Comparison of ENCODE assay signal across 23 mouse cellular contexts in genomic region chrX:161653106-161653505, GRCm38 (mm10).
DNase-seq lines count a peak whose midpoint lies in the region; ATAC-seq and TF ChIP-seq lines count a peak whose summit lies in the region.
"Had no signal": no experiment of that assay in that cellular context is flagged by ENCODE, and none has a peak within 500 bp of the region (broad histone marks: within the 10 kb centered on the region; RNA-seq: fewer than 3 reads in every experiment).

No protein-coding gene starts in this region.

- no peak overlapping the region for H3K9ac ChIP-seq in forebrain, embryonic 14.5 days (ENCODE audit: low read length)
- no peak overlapping the region for H3K9ac ChIP-seq in forebrain, embryonic 12.5 days
- H3K9ac ChIP-seq in midbrain, embryonic 14.5 days (replicated peaks; ENCODE audit: low read length), result no peak overlapping the region
- no peak overlapping the region for H3K9ac ChIP-seq in midbrain, embryonic 15.5 days
- H3K9ac ChIP-seq in forebrain, postnatal 0 days, result no peak overlapping the region
- H3K9ac ChIP-seq: heart, embryonic 12.5 days; heart, embryonic 15.5 days; hindbrain, embryonic 14.5 days had no signal

- H3K4me1 ChIP-seq in forebrain, embryonic 14.5 days (ENCODE audit: control insufficient read depth, insufficient read depth, low read length), result no peaks in the 10 kb centered on the region
- no peaks in the 10 kb centered on the region for H3K4me1 ChIP-seq in forebrain, embryonic 12.5 days
- H3K4me1 ChIP-seq in midbrain, embryonic 14.5 days (ENCODE audit: control insufficient read depth, insufficient read depth, low read length), result no peaks in the 10 kb centered on the region
- no peaks in the 10 kb centered on the region for H3K4me1 ChIP-seq in midbrain, embryonic 15.5 days
- H3K4me1 ChIP-seq in forebrain, postnatal 0 days (ENCODE audit: insufficient read depth), result no peaks in the 10 kb centered on the region
- H3K4me1 ChIP-seq: heart, embryonic 12.5 days; heart, embryonic 15.5 days had no signal

- H3K27me3 ChIP-seq in forebrain, embryonic 14.5 days (replicated peaks; ENCODE audit: control insufficient read depth, insufficient read depth, low read length), result no peaks in the 10 kb centered on the region
- peaks cover 27% of the 10 kb centered on the region for H3K27me3 ChIP-seq in forebrain, embryonic 12.5 days
- no peaks in the 10 kb centered on the region for H3K27me3 ChIP-seq in midbrain, embryonic 14.5 days (ENCODE audit: control insufficient read depth, insufficient read depth, low read length)
- peaks cover 12% of the 10 kb centered on the region for H3K27me3 ChIP-seq in midbrain, embryonic 15.5 days (replicated peaks)
- H3K27me3 ChIP-seq in forebrain, postnatal 0 days (ENCODE audit: insufficient read depth, low read length), result no peaks in the 10 kb centered on the region
- H3K27me3 ChIP-seq: heart, embryonic 12.5 days; heart, embryonic 15.5 days had no signal

- 53% methylated on average over 2 of the region's 2 CpGs for WGBS in forebrain, embryonic 14.5 days
- 68% methylated on average over 2 of the region's 2 CpGs for WGBS in forebrain, embryonic 12.5 days
- WGBS in midbrain, embryonic 14.5 days, result 77% methylated on average over 2 of the region's 2 CpGs
- 66% methylated on average over 2 of the region's 2 CpGs for WGBS in midbrain, embryonic 15.5 days
- 51% methylated on average over 2 of the region's 2 CpGs for WGBS in forebrain, postnatal 0 days

- no peak overlapping the region for H3K4me2 ChIP-seq in forebrain, embryonic 14.5 days (ENCODE audit: low read length)
- H3K4me2 ChIP-seq in forebrain, embryonic 12.5 days, result no peak overlapping the region
- no peak overlapping the region for H3K4me2 ChIP-seq in midbrain, embryonic 14.5 days (ENCODE audit: low read length)
- H3K4me2 ChIP-seq in midbrain, embryonic 15.5 days, result no peak overlapping the region
- no peak overlapping the region for H3K4me2 ChIP-seq in forebrain, postnatal 0 days (ENCODE audit: low read depth)
- H3K4me2 ChIP-seq: heart, embryonic 12.5 days; heart, embryonic 15.5 days; hindbrain, embryonic 14.5 days had no signal

- no peaks in the 10 kb centered on the region for H3K9me3 ChIP-seq in forebrain, embryonic 14.5 days (replicated peaks; ENCODE audit: control insufficient read depth, low read length)
- H3K9me3 ChIP-seq in forebrain, embryonic 12.5 days, result no peaks in the 10 kb centered on the region
- H3K9me3 ChIP-seq in midbrain, embryonic 14.5 days (ENCODE audit: control insufficient read depth, low read length), result no peaks in the 10 kb centered on the region
- H3K9me3 ChIP-seq in midbrain, embryonic 15.5 days, result no peaks in the 10 kb centered on the region
- no peaks in the 10 kb centered on the region for H3K9me3 ChIP-seq in forebrain, postnatal 0 days (ENCODE audit: low read length)
- H3K9me3 ChIP-seq: heart, embryonic 12.5 days; heart, embryonic 15.5 days had no signal

- no peak overlapping the region for H3K4me3 ChIP-seq in forebrain, embryonic 14.5 days (ENCODE audit: low read depth, low read length)
- no peak overlapping the region for H3K4me3 ChIP-seq in forebrain, embryonic 12.5 days (replicated peaks)
- no peak overlapping the region for H3K4me3 ChIP-seq in midbrain, embryonic 14.5 days (replicated peaks; ENCODE audit: low read depth, low read length)
- H3K4me3 ChIP-seq in midbrain, embryonic 15.5 days, result no peak overlapping the region
- no peak overlapping the region for H3K4me3 ChIP-seq in forebrain, postnatal 0 days (ENCODE audit: low read depth, low read length)
- H3K4me3 ChIP-seq: heart, embryonic 12.5 days; heart, embryonic 15.5 days had no signal

- ATAC-seq in forebrain, embryonic 14.5 days, result peak; percentile 72; the same call in 1 of the 2 replicates
- ATAC-seq in forebrain, embryonic 12.5 days (ENCODE audit: low FRiP score), result no peak
- ATAC-seq in midbrain, embryonic 14.5 days (ENCODE audit: low FRiP score, low TSS enrichment), result no peak
- ATAC-seq in midbrain, embryonic 15.5 days (replicated peaks), result no peak
- peak; percentile 59 for ATAC-seq in forebrain, postnatal 0 days
- ATAC-seq: CD4-positive, CD25-positive, alpha-beta regulatory T cell, adult 4 months; intestine, postnatal 0 days had no signal

- no peaks in the 10 kb centered on the region for H3K36me3 ChIP-seq in forebrain, embryonic 14.5 days (ENCODE audit: control insufficient read depth, insufficient read depth, low read length)
- H3K36me3 ChIP-seq in forebrain, embryonic 12.5 days (replicated peaks), result no peaks in the 10 kb centered on the region
- no peaks in the 10 kb centered on the region for H3K36me3 ChIP-seq in midbrain, embryonic 14.5 days (ENCODE audit: control insufficient read depth, insufficient read depth, low read length)
- H3K36me3 ChIP-seq in midbrain, embryonic 15.5 days (replicated peaks), result no peaks in the 10 kb centered on the region
- no peaks in the 10 kb centered on the region for H3K36me3 ChIP-seq in forebrain, postnatal 0 days (ENCODE audit: insufficient read depth)
- H3K36me3 ChIP-seq: heart, embryonic 12.5 days; heart, embryonic 15.5 days had no signal

- no peak for TF ChIP-seq CTCF in forebrain, postnatal 0 days (IDR thresholded peaks at IDR 0.05; ENCODE audit: low read depth)

- no peak overlapping the region; the same call in 1 of the 2 replicates for H3K27ac ChIP-seq in forebrain, embryonic 14.5 days (ENCODE audit: low read depth, low read length)
- H3K27ac ChIP-seq in forebrain, embryonic 12.5 days, result no peak overlapping the region
- H3K27ac ChIP-seq in midbrain, embryonic 14.5 days (replicated peaks; ENCODE audit: low read depth, low read length), result no peak overlapping the region
- H3K27ac ChIP-seq in midbrain, embryonic 15.5 days, result no peak overlapping the region
- H3K27ac ChIP-seq in forebrain, postnatal 0 days (ENCODE audit: low read depth, low read length), result no peak overlapping the region
- H3K27ac ChIP-seq: heart, embryonic 15.5 days; hindbrain, embryonic 14.5 days had no signal

- DNase-seq in forebrain, embryonic 14.5 days (ENCODE audit: low spot score), result peak; percentile 81
- peak; percentile 3 for DNase-seq in midbrain, embryonic 14.5 days
- DNase-seq in brain, embryonic 18.5 days (ENCODE audit: low read depth, low spot score), result peak; percentile 24
- peak; percentile 59 for DNase-seq in forebrain, postnatal 0 days
- DNase-seq in adrenal gland, postnatal 4 days (ENCODE audit: low spot score in 2 of 2), result no peak
- DNase-seq: adrenal gland, adult 2 months; adrenal gland, postnatal 14 days; cerebellum, adult 11 months; cerebellum, adult 2 months; cerebellum, adult 9-11 months; cerebellum, postnatal 36 days; gastrocnemius, postnatal 25 days; heart, adult 18-20 months; heart, postnatal 10 days; heart, postnatal 36 days; kidney, adult 2 months had no signal

Comparison
In these comparisons a context has a peak if more than half of its experiments do, and no peak if none do; other contexts are left out.
1. ATAC-seq: peak in forebrain, embryonic 14.5 days (single experiment) and forebrain, postnatal 0 days (single experiment); none in forebrain, embryonic 12.5 days (single experiment), midbrain, embryonic 14.5 days (single experiment) and midbrain, embryonic 15.5 days (single experiment).
2. DNase-seq: peak in forebrain, embryonic 14.5 days (single experiment), midbrain, embryonic 14.5 days (single experiment), brain, embryonic 18.5 days (single experiment) and forebrain, postnatal 0 days (single experiment); none in adrenal gland, postnatal 4 days (0 of 2).